Mouse (Mus musculus) MEL-GATA-1-ER (cell line): ENCODE data around the gene Mxi1.

Source experiments
- DNase-seq: peaks from one replicate; pipeline ENCODE4 v3.0.0-alpha.2; 2012; ENCODE audit warnings: low read depth; ENCODE audit errors: extremely low read depth

Mxi1 gene

GRCm38 (mm10) chr19:53362967-53363366 is 52.6 kb downstream of the Mxi1 start:
- peak; percentile 44 for DNase-seq

DNA sequence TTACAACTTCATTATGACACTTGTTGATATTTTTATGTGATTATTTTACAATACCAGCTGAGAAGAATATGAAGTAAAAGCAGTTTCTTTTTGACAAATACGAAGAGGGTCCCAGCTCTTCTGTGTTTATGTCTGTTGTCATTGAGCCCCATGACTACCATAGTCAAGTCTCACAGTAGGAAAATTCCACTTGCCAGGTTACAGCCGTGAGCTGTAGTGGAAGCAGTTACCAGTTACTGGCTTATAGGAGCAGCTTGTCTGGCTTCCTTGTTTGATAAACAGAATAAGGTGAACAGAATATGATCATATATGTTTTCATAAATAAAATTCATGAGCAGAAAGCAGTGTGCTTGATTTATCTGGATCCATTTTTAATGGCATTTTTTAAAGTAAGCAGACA is 54.2 kb downstream of the Mxi1 start:
- DNase-seq, result no peak

- no peak for DNase-seq
Measured at GRCm38 (mm10) chr19:53364963-53365362, 54.6 kb downstream of the Mxi1 start.

DNA sequence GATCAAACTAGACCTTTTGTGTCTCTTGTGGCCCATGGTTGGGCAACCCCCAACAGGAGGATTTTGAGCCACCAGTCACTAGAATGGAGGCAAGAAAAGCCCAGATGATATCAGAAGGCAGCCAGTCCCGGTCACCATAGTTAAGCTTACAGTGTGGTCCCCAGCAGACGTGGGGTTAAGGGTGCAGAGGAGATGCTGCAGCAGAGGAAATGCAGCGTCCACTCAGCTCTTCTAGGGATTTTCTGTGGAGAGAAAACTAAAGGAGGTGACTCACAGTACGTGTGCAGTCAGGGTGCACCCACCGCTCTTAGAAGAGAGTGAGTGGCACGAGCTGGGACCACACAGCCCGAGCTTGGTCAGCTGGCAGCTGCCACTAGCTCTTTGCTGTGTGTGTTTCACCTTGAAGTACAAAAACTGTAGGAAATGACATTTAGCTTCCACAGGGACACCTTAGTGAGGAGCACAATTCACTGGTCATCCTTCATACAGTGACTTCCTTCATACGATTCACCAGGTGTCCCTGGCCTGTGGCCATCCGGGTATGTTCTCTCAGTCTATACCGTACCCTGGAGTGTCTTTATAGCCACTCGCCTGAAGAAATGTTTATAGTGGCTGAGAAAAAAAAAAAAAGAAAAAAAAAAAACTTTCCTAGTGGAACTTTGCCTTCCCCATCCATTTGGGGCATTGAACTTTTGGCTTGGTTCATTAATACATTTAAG is 55.9 kb downstream of the Mxi1 start:
- DNase-seq, result no peak

GRCm38 (mm10) chr19:53366881-53367280 is 56.6 kb downstream of the Mxi1 start:
- no peak for DNase-seq

DNA sequence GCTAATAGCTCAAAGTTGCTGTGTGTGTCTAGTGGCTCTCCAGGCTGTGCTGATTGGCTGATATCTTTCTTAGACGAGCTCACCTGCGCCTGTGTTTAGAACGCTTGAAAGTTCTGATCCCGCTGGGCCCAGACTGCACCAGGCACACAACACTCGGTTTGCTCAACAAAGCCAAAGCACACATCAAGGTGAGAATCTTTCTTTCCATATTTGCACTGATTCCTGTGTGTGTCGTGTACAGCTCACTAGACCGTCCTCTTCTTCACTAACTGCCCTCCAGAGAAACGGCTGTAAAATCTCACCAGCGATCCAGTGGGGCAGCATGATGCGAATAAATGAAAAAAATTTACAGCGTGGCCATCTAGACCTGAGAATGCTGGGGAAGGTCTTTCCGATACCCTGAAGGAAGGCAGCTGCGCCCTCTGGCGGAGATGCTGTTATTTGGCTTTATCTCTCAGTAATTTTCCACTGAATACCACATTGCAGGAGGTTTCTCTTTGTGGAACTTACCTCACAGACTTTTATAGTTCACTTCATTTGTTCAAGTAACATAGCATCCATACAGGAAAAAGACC is 59.2 kb downstream of the Mxi1 start:
- DNase-seq, result peak; percentile 59

DNA sequence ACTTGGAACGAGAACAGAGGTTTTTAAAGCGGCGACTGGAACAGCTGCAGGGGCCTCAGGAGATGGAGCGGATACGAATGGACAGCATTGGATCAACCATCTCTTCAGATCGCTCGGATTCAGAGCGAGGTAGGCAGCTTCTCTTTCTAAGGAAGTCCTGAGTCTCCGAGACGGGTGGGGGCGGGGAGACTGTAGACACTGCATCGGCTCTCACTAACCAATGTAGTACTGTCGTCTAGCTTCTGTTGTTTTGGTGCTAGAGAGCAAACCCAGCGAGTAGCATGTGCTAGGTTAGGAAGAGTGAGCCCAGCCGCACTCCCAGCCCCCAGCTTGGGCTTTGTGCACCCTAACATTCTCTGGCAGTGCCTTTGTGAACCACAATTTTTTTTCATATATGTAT is 59.9 kb downstream of the Mxi1 start:
- no peak for DNase-seq

GRCm38 (mm10) chr19:53371666-53372065 is 61.3 kb downstream of the Mxi1 start, which contains the start of gene Gm10197:
Gene Gm10197 (minus strand): TSS chr19:53371766.
- no peak for DNase-seq

DNA sequence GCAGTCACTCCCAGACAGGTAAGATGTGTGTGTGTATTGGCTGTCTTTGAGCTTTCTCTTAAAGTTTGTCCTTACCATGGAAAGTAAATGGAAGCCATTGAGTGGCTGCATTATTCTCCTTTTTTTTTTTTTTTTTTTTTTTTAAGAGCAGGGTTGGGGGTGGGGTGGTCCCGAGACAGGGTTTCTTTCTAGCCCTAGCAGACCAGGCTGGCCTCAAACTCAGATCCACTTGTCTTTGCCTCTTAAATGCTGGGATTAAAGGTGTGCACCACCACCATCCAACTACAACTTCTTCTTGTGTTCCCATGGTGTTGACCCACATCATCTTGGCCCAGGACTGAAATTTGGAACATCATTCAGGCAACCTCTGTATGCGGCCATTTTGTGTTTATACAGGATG is 63.3 kb downstream of the Mxi1 start:
- DNase-seq, result no peak

GRCm38 (mm10) chr19:53375299-53375698 is 65.0 kb downstream of the Mxi1 start:
- DNase-seq, result no peak

DNA sequence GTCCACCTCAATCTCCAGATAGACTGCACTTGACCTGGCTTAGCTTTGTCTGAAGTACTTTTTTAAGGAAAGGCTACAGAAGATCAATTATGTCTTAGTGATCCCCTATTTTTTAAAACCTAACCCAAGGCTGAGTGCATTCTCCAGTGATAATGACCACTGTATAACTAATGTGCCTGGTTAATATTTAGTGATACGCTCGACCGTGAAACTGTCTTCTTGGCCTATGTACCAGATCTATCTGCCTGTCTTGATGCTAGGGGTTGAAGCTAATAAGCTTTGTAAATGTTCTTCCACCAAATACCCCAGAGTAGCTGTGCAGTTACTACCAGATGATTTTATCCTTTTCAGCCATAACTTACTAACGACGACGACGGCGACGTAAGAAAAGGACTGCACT is 65.5 kb downstream of the Mxi1 start:
- DNase-seq, result no peak

DNA sequence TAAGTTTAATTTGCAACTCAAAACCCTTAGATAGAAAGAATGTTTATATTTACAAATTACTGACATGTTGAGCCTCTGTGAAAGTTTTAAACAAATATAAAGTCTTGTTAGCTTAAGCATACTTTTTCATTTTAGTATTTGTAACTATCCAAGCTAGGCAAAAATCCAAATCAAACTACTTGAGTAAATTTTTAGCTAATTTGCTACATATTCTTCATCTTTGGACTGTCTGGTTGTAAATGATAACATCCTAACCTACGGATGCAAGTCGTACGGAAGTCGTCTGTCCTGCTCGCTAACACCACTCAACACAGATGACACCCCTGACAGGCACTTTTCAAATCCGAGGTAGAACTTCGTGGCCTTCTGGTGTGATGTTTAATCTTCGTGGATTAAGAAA is 67.3 kb downstream of the Mxi1 start:
- DNase-seq, result no peak

- DNase-seq, result no peak
Measured at GRCm38 (mm10) chr19:53378421-53378820, 68.1 kb downstream of the Mxi1 start.

GRCm38 (mm10) chr19:53383336-53383735 is 73.0 kb downstream of the Mxi1 start:
- no peak for DNase-seq

DNA sequence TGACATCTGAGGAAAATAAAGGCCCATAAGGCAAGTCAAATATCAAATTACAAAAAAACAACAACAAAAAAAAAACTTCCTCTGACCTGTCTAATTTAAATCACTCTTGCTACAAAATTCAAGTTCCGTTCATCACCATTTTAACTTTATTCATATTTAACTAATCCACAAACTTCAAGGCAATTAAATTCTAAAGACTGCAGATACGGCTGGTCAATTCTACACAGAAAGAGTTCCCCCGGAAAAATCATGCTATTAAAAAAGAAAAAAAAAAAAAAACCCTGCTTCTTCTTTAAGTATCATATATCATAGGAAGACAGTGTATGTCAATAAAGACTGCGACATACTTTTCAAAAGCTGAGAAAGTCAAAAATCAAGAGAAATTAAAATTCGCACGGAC is 79.1 kb downstream of the Mxi1 start:
- no peak for DNase-seq

DNA sequence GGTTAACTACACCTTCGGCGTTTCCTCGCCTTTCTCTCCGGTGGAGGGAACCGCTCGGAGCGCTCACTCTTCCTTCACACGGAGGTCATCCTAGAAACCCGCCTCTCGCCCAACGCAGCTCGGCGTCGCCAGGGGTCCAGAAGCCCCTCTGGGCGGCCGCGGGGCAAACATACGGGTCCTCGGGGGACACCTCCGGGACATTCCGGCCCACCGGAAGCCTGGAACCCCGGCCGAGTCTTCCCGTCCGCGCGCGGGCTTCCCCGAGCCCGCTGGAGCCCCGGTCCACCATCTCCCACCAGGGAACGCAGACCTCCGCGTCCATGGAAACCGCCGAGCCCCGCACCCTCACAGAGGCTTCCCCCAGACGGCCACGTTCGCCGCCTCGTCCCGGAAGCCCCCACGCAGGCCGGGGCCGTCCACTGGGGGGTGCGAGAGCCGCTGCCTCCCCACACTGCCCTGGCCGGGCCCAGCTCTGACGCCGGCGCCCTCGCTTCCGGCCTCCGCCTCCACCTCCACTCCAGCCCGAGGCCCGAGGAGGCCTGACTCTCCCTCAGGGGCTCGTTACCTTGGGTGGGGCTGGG is 79.6 kb downstream of the Mxi1 start:
- no peak for DNase-seq

- DNase-seq, result peak; percentile 99
Measured at GRCm38 (mm10) chr19:53390495-53391007, 80.2 kb downstream of the Mxi1 start, which contains the start of gene Smndc1. Gene Smndc1 (minus strand): TSS chr19:53390578.

GRCm38 (mm10) chr19:53391386-53391785 is 81.1 kb downstream of the Mxi1 start:
- DNase-seq, result no peak

GRCm38 (mm10) chr19:53391787-53392186 is 81.5 kb downstream of the Mxi1 start:
- DNase-seq, result no peak

DNA sequence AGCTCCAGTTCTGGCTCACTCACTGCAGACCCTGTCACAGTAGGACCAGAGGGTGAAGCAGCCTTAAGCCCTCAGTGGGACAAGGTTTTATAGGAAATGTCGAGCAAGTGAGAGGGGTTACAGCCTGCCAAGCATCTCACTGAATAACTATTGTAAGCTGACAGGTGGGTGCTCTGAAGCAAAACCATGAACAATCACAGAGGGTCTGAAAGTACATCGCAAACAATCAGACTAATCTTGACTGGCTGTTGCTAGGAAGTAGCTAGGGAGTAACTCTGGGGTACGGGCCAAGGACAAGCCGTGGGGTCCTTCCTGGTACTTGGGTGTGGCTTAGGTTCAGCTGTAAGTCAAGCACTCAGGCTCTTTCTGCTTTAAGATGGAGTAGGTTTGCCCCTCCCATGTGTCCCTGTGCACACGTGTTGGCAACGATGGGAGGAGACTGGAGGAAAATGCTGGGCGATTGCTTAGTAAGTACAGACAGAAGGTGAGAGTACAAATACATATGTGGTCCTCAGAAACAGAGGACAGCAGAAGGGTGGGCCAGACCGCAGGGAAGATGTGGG is 82.5 kb downstream of the Mxi1 start:
- DNase-seq, result no peak

DNA sequence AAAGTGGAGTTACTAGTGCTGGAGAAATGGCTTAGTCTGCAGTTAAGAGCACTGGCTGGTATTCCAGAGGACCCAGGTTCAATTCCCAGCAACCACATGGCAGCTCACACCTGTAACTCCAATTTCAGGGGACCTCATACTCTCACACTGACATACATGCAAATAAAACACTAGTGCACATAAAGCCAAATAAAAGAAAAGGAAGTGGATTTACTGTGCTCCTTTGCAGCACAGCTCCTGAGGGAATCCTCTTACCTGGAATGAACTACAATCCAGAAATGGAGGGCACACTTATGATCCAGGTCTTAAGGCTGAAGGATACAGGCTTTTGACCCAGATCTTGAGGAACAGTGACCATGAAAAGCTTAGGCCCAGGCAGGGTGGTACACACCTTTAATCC is 83.3 kb downstream of the Mxi1 start:
- no peak for DNase-seq

DNA sequence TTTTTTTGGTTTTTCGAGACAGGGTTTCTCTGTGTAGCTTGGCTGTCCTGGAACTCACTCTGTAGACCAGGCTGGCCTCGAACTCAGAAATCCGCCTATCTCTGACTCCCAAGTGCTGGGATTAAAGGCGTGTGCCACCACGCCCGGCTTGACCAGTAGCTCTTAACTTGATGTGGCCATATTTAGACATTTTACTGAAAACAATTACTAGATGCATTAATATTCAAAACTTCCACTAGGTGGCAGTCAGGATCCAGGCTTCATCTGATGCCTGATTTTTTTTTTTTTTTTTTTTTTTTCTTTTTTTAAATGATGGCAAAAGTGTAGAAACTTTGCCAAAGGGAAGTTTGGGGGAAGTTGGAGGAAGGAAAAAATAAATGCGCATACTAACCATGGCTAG is 84.2 kb downstream of the Mxi1 start:
- DNase-seq, result peak; percentile 68
